Mouse (Mus musculus) heart, postnatal 0 days (tissue): Measurements from ENCODE around the gene Ccsap. TPM values are rescaled to one million over a fixed set of nuclear protein-coding genes. Genes with fewer than 3 reads are reported as not detected.

Experiments used
- ATAC-seq: fragments of 200-750 bp; cut with Nextera tagmentation; 2 replicates; pipeline ENCODE4 v1.8.0; 2017; ENCODE audit warnings: low read depth, moderate number of reproducible peaks, moderate library complexity; ENCODE audit not compliant: insufficient read depth
- DNase-seq: peaks from one replicate; pipeline ENCODE4 v3.0.0-alpha.2; 2016; ENCODE audit warnings: low spot score
- H3K27ac ChIP-seq: fragments of 300-500 bp; sonication (generic); 2 replicates; pipeline ENCODE4 v1.5.1; 2014; ENCODE audit warnings: low read depth, mild to moderate bottlenecking
- H3K27me3 ChIP-seq: fragments of 300-500 bp; sonication (generic); 2 replicates; pipeline ENCODE4 v1.6.1; 2014; ENCODE audit warnings: low read length, mixed read lengths; ENCODE audit not compliant: control insufficient read depth, insufficient read depth
- H3K36me3 ChIP-seq: fragments of 300-500 bp; sonication (generic); replicated peaks from 2 replicates; pipeline ENCODE4 v1.6.1; 2014; ENCODE audit warnings: low read length, mixed read lengths; ENCODE audit not compliant: control insufficient read depth, insufficient read depth
- H3K4me1 ChIP-seq: fragments of 300-500 bp; sonication (generic); 2 replicates; pipeline ENCODE4 v1.6.1; 2014; ENCODE audit warnings: antibody characterized with exemption; ENCODE audit not compliant: control insufficient read depth, insufficient read depth
- H3K4me2 ChIP-seq: fragments of 300-500 bp; sonication (generic); 2 replicates; pipeline ENCODE4 v1.6.1; 2014; ENCODE audit warnings: low read depth, mild to moderate bottlenecking, low read length, moderate library complexity
- H3K4me3 ChIP-seq: fragments of 300-500 bp; sonication (generic); 2 replicates; pipeline ENCODE4 v1.5.1; 2014; ENCODE audit warnings: low read depth, low read length
- H3K9ac ChIP-seq: fragments of 300-500 bp; sonication (generic); replicated peaks from 2 replicates; pipeline ENCODE4 v1.6.1; 2014; ENCODE audit warnings: low read depth, low read length, mixed read lengths
- H3K9me3 ChIP-seq: fragments of 300-500 bp; sonication (generic); replicated peaks from 2 replicates; pipeline ENCODE4 v1.6.1; 2016; ENCODE audit warnings: low read length; ENCODE audit not compliant: control insufficient read depth
- CTCF ChIP-seq: IDR thresholded peaks from 2 replicates; pipeline ENCODE4 v1.5.1; 2016; ENCODE audit warnings: antibody characterized with exemption, control low read depth, low read depth
- EP300 ChIP-seq: IDR thresholded peaks from 2 replicates; pipeline ENCODE4 v1.6.1; 2016; ENCODE audit warnings: antibody characterized with exemption, low read depth
- WGBS: fragments of 180-500 bp; shearing (Covaris S2); extraction: QIAGEN DNeasy Blood & Tissue Kit; methylation state at CpG from one replicate; pipeline ENCODE4 v1.1.7; 2014; 5-methylcytosine and 5-hydroxymethylcytosine counted together
- polyA plus RNA-seq: library from polyadenylated mRNA; unstranded; fragments of >200 nt; fragmentation: Nextera tagmentation; extraction: Ambion mirVana; gene quantifications from 2 replicates; pipeline ENCODE4 v1.2.1, GENCODE M21; 2015
- total RNA-seq: library from RNA; depleted of rRNA; stranded (reverse); fragments of >200 nt; gene quantifications from 2 replicates; pipeline ENCODE4 v1.2.3, GENCODE M21; 2014; ENCODE audit warnings: low replicate concordance

Ccsap gene
- total and polyA plus RNA-seq, 2 experiments from 2014 or later, result 1.2 to 5.1 TPM

GRCm38 (mm10) chr8:123845991-123846390, 14.0 kb downstream of the Ccsap start:
- no peak overlapping the region for H3K9ac ChIP-seq
- H3K27ac ChIP-seq, result no peak overlapping the region
- H3K4me1 ChIP-seq, result no peaks in the 10 kb centered on the region
- H3K4me3 ChIP-seq, result no peak overlapping the region
- DNase-seq (no peak), ATAC-seq (no peak)
- 87% methylated on average over 10 of the region's 10 CpGs for WGBS
- no peak overlapping the region for H3K4me2 ChIP-seq
- no peaks in the 10 kb centered on the region for H3K9me3 ChIP-seq
- 0 out of 2 replicates have a peak, but pooled peaks cover 10% of the 10 kb centered on the region for H3K36me3 ChIP-seq
- TF ChIP-seq EP300 (no peak), CTCF (no peak)
- no peaks in the 10 kb centered on the region for H3K27me3 ChIP-seq

- 86% methylated on average over 13 of the region's 13 CpGs for WGBS
- ATAC-seq, result no peak
- H3K9me3 ChIP-seq, result no peaks in the 10 kb centered on the region
These were observed 14.9 kb downstream of the Ccsap start for GRCm38 (mm10) chr8:123845114-123845513.

GRCm38 (mm10) chr8:123844341-123844740, 15.7 kb downstream of the Ccsap start:
- ATAC-seq, result no peak

More at GRCm38 (mm10) chr8:123845114-123845513, 14.9 kb downstream of the Ccsap start:
- DNase-seq, result no peak
- Histone ChIP-seq H3K27me3 (no peaks in the 10 kb centered on the region), H3K9ac (no peak overlapping the region), H3K36me3 (0 out of 2 replicates have a peak, but pooled peaks cover 10% of the 10 kb centered on the region), H3K4me1 (no peaks in the 10 kb centered on the region), H3K4me3 (no peak overlapping the region), H3K27ac (no peak overlapping the region), H3K4me2 (no peak overlapping the region)
- TF ChIP-seq CTCF (no peak), EP300 (no peak)

GRCm38 (mm10) chr8:123842086-123842485, 17.9 kb downstream of the Ccsap start:
- Histone ChIP-seq H3K27ac (no peak overlapping the region), H3K27me3 (no peaks in the 10 kb centered on the region), H3K4me1 (no peaks in the 10 kb centered on the region), H3K9ac (no peak overlapping the region), H3K36me3 (peaks cover 13% of the 10 kb centered on the region; the same call in 1 of the 2 replicates), H3K4me2 (no peak overlapping the region), H3K9me3 (no peaks in the 10 kb centered on the region), H3K4me3 (no peak overlapping the region)
- DNase-seq (no peak), ATAC-seq (no peak)
- 84% methylated on average over 12 of the region's 12 CpGs for WGBS
- TF ChIP-seq CTCF (no peak), EP300 (no peak)

More at GRCm38 (mm10) chr8:123844341-123844740, 15.7 kb downstream of the Ccsap start:
- WGBS, result 76% methylated on average over 7 of the region's 7 CpGs
- no peak overlapping the region for H3K27ac ChIP-seq
- H3K9me3 ChIP-seq, result no peaks in the 10 kb centered on the region
- no peak overlapping the region for H3K4me2 ChIP-seq
- H3K4me3 ChIP-seq, result no peak overlapping the region
- TF ChIP-seq EP300 (no peak), CTCF (no peak)
- no peak overlapping the region for H3K9ac ChIP-seq
- DNase-seq, result no peak
- H3K27me3 ChIP-seq, result no peaks in the 10 kb centered on the region
- peaks cover 12% of the 10 kb centered on the region; the same call in 1 of the 2 replicates for H3K36me3 ChIP-seq
- H3K4me1 ChIP-seq, result no peaks in the 10 kb centered on the region

- WGBS, result 82% methylated on average over 15 of the region's 15 CpGs
- TF ChIP-seq EP300 (no peak), CTCF (no peak)
- no peak overlapping the region for H3K4me3 ChIP-seq
- H3K36me3 ChIP-seq, result peaks cover 16% of the 10 kb centered on the region; the same call in 1 of the 2 replicates
- no peak overlapping the region for H3K9ac ChIP-seq
- no peaks in the 10 kb centered on the region for H3K27me3 ChIP-seq
- no peak for ATAC-seq
- H3K27ac ChIP-seq, result no peak overlapping the region
- H3K4me2 ChIP-seq, result no peak overlapping the region
- no peaks in the 10 kb centered on the region for H3K9me3 ChIP-seq
- H3K4me1 ChIP-seq, result no peaks in the 10 kb centered on the region
- DNase-seq, result no peak
These were observed 19.2 kb downstream of the Ccsap start for GRCm38 (mm10) chr8:123840578-123841345.
